Mouse (Mus musculus): ENCODE measurements around the gene Zfp385b. TPM values are rescaled to one million over a fixed set of nuclear protein-coding genes. Genes with fewer than 3 reads are reported as not detected.

Zfp385b gene
- polyA plus RNA-seq, 1 experiment from 2014 or later: 3.1 TPM

GRCm38 (mm10) chr2:77631606-77632005, 187.8 kb downstream of the Zfp385b start:
- Histone ChIP-seq H3K27me3 (no peaks in the 10 kb centered on the region), H3K4me2 (no peak overlapping the region), H3K9ac (no peak overlapping the region), H3K4me1 (replicated peaks) (no peaks in the 10 kb centered on the region), H3K9me3 (replicated peaks) (no peaks in the 10 kb centered on the region), H3K27ac (no peak overlapping the region), H3K36me3 (no peaks in the 10 kb centered on the region), H3K4me3 (replicated peaks) (no peak overlapping the region)
- ATAC-seq (ENCODE audit: low read depth) (no peak), DNase-seq (no peak)
- 46% methylated on average over 3 of the region's 3 CpGs for WGBS (ENCODE audit: insufficient replicate concordance)

GRCm38 (mm10) chr2:77627622-77628231, 191.7 kb downstream of the Zfp385b start:
- Histone ChIP-seq H3K4me3 (replicated peaks) (no peak overlapping the region), H3K4me1 (replicated peaks) (no peaks in the 10 kb centered on the region), H3K9me3 (replicated peaks) (no peaks in the 10 kb centered on the region), H3K27me3 (no peaks in the 10 kb centered on the region), H3K36me3 (no peaks in the 10 kb centered on the region), H3K27ac (no peak overlapping the region), H3K9ac (no peak overlapping the region), H3K4me2 (no peak overlapping the region)
- WGBS (ENCODE audit: insufficient replicate concordance): 64% methylated on average over 3 of the region's 3 CpGs
- ATAC-seq (ENCODE audit: low read depth): no peak
- DNase-seq: no peak

GRCm38 (mm10) chr2:77618686-77619085, 200.8 kb downstream of the Zfp385b start:
- ATAC-seq (ENCODE audit: low read depth) (no peak), DNase-seq (no peak)
- no peak overlapping the region for H3K27ac ChIP-seq
- no peaks in the 10 kb centered on the region for H3K36me3 ChIP-seq
- H3K9ac ChIP-seq: no peak overlapping the region
- H3K9me3 ChIP-seq (replicated peaks): no peaks in the 10 kb centered on the region
- H3K4me1 ChIP-seq (replicated peaks): no peaks in the 10 kb centered on the region
- 66% methylated on average over 4 of the region's 4 CpGs for WGBS (ENCODE audit: insufficient replicate concordance)
- no peaks in the 10 kb centered on the region for H3K27me3 ChIP-seq
- no peak overlapping the region for H3K4me2 ChIP-seq
- H3K4me3 ChIP-seq (replicated peaks): no peak overlapping the region

- no peak for DNase-seq
- Histone ChIP-seq H3K9ac (no peak overlapping the region), H3K4me3 (replicated peaks) (no peak overlapping the region), H3K36me3 (no peaks in the 10 kb centered on the region), H3K9me3 (replicated peaks) (no peaks in the 10 kb centered on the region), H3K4me1 (replicated peaks) (no peaks in the 10 kb centered on the region), H3K27ac (no peak overlapping the region), H3K27me3 (no peaks in the 10 kb centered on the region), H3K4me2 (no peak overlapping the region)
- 61% methylated on average over 7 of the region's 7 CpGs for WGBS (ENCODE audit: insufficient replicate concordance)
- no peak for ATAC-seq (ENCODE audit: low read depth)
These were observed 209.0 kb downstream of the Zfp385b start for GRCm38 (mm10) chr2:77610303-77610991.

GRCm38 (mm10) chr2:77609452-77609851, 210.0 kb downstream of the Zfp385b start:
- ATAC-seq (ENCODE audit: low read depth) (no peak), DNase-seq (no peak)
- Histone ChIP-seq H3K27me3 (no peaks in the 10 kb centered on the region), H3K9me3 (replicated peaks) (no peaks in the 10 kb centered on the region), H3K4me1 (replicated peaks) (no peaks in the 10 kb centered on the region), H3K4me2 (no peak overlapping the region), H3K9ac (no peak overlapping the region), H3K4me3 (replicated peaks) (no peak overlapping the region), H3K27ac (no peak overlapping the region), H3K36me3 (no peaks in the 10 kb centered on the region)
- 58% methylated on average over 5 of the region's 5 CpGs for WGBS (ENCODE audit: insufficient replicate concordance)

- 59% methylated on average over 4 of the region's 4 CpGs for WGBS (ENCODE audit: insufficient replicate concordance)
- no peaks in the 10 kb centered on the region for H3K36me3 ChIP-seq
- no peak for DNase-seq
- no peak overlapping the region for H3K9ac ChIP-seq
- no peaks in the 10 kb centered on the region for H3K9me3 ChIP-seq (replicated peaks)
- no peak overlapping the region for H3K4me3 ChIP-seq (replicated peaks)
- no peaks in the 10 kb centered on the region for H3K27me3 ChIP-seq
- no peak overlapping the region for H3K4me2 ChIP-seq
- no peaks in the 10 kb centered on the region for H3K4me1 ChIP-seq (replicated peaks)
- no peak overlapping the region for H3K27ac ChIP-seq
- no peak for ATAC-seq (ENCODE audit: low read depth)
These were observed 210.8 kb downstream of the Zfp385b start for GRCm38 (mm10) chr2:77608666-77609065.

- ATAC-seq (ENCODE audit: low read depth): no peak
- Histone ChIP-seq H3K4me3 (replicated peaks) (no peak overlapping the region), H3K4me2 (no peak overlapping the region), H3K36me3 (no peaks in the 10 kb centered on the region), H3K27ac (no peak overlapping the region), H3K9me3 (replicated peaks) (no peaks in the 10 kb centered on the region), H3K9ac (no peak overlapping the region), H3K4me1 (replicated peaks) (no peaks in the 10 kb centered on the region), H3K27me3 (no peaks in the 10 kb centered on the region)
- DNase-seq: no peak
- 70% methylated on average over 7 of the region's 7 CpGs for WGBS (ENCODE audit: insufficient replicate concordance)
These were observed 226.0 kb downstream of the Zfp385b start for GRCm38 (mm10) chr2:77593461-77593860.

- no peaks in the 10 kb centered on the region for H3K9me3 ChIP-seq (replicated peaks)
- no peak overlapping the region for H3K27ac ChIP-seq
- ATAC-seq (ENCODE audit: low read depth) (no peak), DNase-seq (no peak)
- H3K27me3 ChIP-seq: no peaks in the 10 kb centered on the region
- H3K9ac ChIP-seq: no peak overlapping the region
- 74% methylated on average over 6 of the region's 6 CpGs for WGBS (ENCODE audit: insufficient replicate concordance)
- no peaks in the 10 kb centered on the region for H3K4me1 ChIP-seq (replicated peaks)
- no peak overlapping the region for H3K4me3 ChIP-seq (replicated peaks)
- H3K36me3 ChIP-seq: no peaks in the 10 kb centered on the region
- no peak overlapping the region for H3K4me2 ChIP-seq
These were observed 226.9 kb downstream of the Zfp385b start for GRCm38 (mm10) chr2:77592525-77592924.

- ATAC-seq (ENCODE audit: low read depth) (no peak), DNase-seq (no peak)
- Histone ChIP-seq H3K9ac (no peak overlapping the region), H3K4me1 (replicated peaks) (no peaks in the 10 kb centered on the region), H3K36me3 (no peaks in the 10 kb centered on the region), H3K9me3 (replicated peaks) (no peaks in the 10 kb centered on the region), H3K27ac (no peak overlapping the region), H3K4me2 (no peak overlapping the region), H3K4me3 (replicated peaks) (no peak overlapping the region), H3K27me3 (no peaks in the 10 kb centered on the region)
- 73% methylated on average over 12 of the region's 12 CpGs for WGBS (ENCODE audit: insufficient replicate concordance)
These were observed 230.1 kb downstream of the Zfp385b start for GRCm38 (mm10) chr2:77589205-77589901.

GRCm38 (mm10) chr2:77587387-77587786, 232.1 kb downstream of the Zfp385b start:
- H3K27ac ChIP-seq: no peak overlapping the region
- no peaks in the 10 kb centered on the region for H3K36me3 ChIP-seq
- H3K4me2 ChIP-seq: no peak overlapping the region
- no peak for DNase-seq
- WGBS (ENCODE audit: insufficient replicate concordance): 58% methylated on average over 4 of the region's 4 CpGs
- H3K27me3 ChIP-seq: no peaks in the 10 kb centered on the region
- H3K9ac ChIP-seq: no peak overlapping the region
- ATAC-seq (ENCODE audit: low read depth): no peak
- H3K4me1 ChIP-seq (replicated peaks): no peaks in the 10 kb centered on the region
- H3K9me3 ChIP-seq (replicated peaks): no peaks in the 10 kb centered on the region
- H3K4me3 ChIP-seq (replicated peaks): no peak overlapping the region

- Histone ChIP-seq H3K9me3 (replicated peaks) (no peaks in the 10 kb centered on the region), H3K27me3 (no peaks in the 10 kb centered on the region), H3K4me3 (replicated peaks) (no peak overlapping the region), H3K9ac (no peak overlapping the region), H3K27ac (no peak overlapping the region), H3K4me2 (no peak overlapping the region), H3K36me3 (no peaks in the 10 kb centered on the region), H3K4me1 (replicated peaks) (no peaks in the 10 kb centered on the region)
- no peak for ATAC-seq (ENCODE audit: low read depth)
- DNase-seq: no peak
- WGBS (ENCODE audit: insufficient replicate concordance): 54% methylated on average over 4 of the region's 4 CpGs
These were observed 232.7 kb downstream of the Zfp385b start for GRCm38 (mm10) chr2:77586581-77587360.
